Mouse (Mus musculus) stomach, embryonic 15.5 days (tissue): ENCODE measurements around the gene Prkn. TPM values are rescaled to one million over a fixed set of nuclear protein-coding genes. Genes with fewer than 3 reads are reported as not detected.

ENCODE experiments used
- ATAC-seq: fragments of 200-750 bp; cut with Nextera tagmentation; 2 replicates; pipeline ENCODE4 v1.8.0; 2017; ENCODE audit warnings: low read depth, moderate number of reproducible peaks, moderate TSS enrichment; ENCODE audit not compliant: insufficient read depth, low FRiP score
- H3K27ac ChIP-seq: fragments of 300-500 bp; sonication (generic); 2 replicates; pipeline ENCODE4 v1.5.1; 2015; ENCODE audit warnings: mild to moderate bottlenecking, inconsistent platforms
- H3K27me3 ChIP-seq: fragments of 300-500 bp; sonication (generic); replicated peaks from 2 replicates; pipeline ENCODE4 v1.6.1; 2015; ENCODE audit warnings: inconsistent platforms
- H3K36me3 ChIP-seq: fragments of 300-500 bp; sonication (generic); 2 replicates; pipeline ENCODE4 v1.6.1; 2015; ENCODE audit warnings: inconsistent platforms
- H3K4me1 ChIP-seq: fragments of 300-500 bp; sonication (generic); 2 replicates; pipeline ENCODE4 v1.6.1; 2015; ENCODE audit warnings: inconsistent platforms
- H3K4me2 ChIP-seq: fragments of 300-500 bp; sonication (generic); 2 replicates; pipeline ENCODE4 v1.6.1; 2015; ENCODE audit warnings: mild to moderate bottlenecking, inconsistent platforms
- H3K4me3 ChIP-seq: fragments of 300-500 bp; sonication (generic); replicated peaks from 2 replicates; pipeline ENCODE4 v1.5.1; 2015; ENCODE audit warnings: inconsistent platforms
- H3K9ac ChIP-seq: fragments of 300-500 bp; sonication (generic); 2 replicates; pipeline ENCODE4 v1.6.1; 2015; ENCODE audit warnings: inconsistent platforms
- H3K9me3 ChIP-seq: fragments of 300-500 bp; sonication (generic); 2 replicates; pipeline ENCODE4 v1.6.1; 2016; ENCODE audit warnings: inconsistent platforms
- WGBS: fragments of 180-500 bp; shearing (Covaris S2); methylation state at CpG from one replicate; pipeline ENCODE4 v1.1.7; 2015; 5-methylcytosine and 5-hydroxymethylcytosine counted together
- polyA plus RNA-seq: library from polyadenylated mRNA; unstranded; fragments of >200 nt; fragmentation: Nextera tagmentation; extraction: Ambion mirVana; gene quantifications from 2 replicates; pipeline ENCODE4 v1.2.1, GENCODE M21; 2015

Gene Prkn
- polyA plus RNA-seq, 1 experiment from 2014 or later, result 2.0 TPM

DNA sequence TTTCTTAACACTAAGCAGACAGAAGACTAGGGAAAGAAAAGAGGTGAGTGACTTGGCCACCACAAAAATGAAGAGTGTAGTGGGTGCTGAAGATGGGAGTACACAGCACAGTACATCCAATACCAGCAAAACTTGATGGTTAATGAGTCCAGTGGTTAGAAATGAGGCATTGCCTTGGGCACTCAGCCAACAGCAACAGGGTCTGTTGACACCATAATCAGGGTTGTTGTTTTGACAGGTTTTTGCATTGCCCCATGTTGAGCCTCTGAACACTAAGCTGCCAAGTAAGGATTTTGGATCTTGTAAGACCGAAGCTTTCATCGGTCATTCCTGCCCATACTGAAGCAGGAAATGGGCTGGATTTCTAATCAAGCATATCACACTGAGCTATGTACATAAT lies 474.0 kb downstream of the Prkn start:
- Histone ChIP-seq H3K9me3 (no peaks in the 10 kb centered on the region), H3K4me2 (no peak overlapping the region), H3K27me3 (no peaks in the 10 kb centered on the region), H3K4me3 (no peak overlapping the region), H3K9ac (no peak overlapping the region), H3K36me3 (no peaks in the 10 kb centered on the region), H3K27ac (no peak overlapping the region), H3K4me1 (no peaks in the 10 kb centered on the region)
- ATAC-seq, result no peak
- 91% methylated on average over 2 of the region's 2 CpGs for WGBS

DNA sequence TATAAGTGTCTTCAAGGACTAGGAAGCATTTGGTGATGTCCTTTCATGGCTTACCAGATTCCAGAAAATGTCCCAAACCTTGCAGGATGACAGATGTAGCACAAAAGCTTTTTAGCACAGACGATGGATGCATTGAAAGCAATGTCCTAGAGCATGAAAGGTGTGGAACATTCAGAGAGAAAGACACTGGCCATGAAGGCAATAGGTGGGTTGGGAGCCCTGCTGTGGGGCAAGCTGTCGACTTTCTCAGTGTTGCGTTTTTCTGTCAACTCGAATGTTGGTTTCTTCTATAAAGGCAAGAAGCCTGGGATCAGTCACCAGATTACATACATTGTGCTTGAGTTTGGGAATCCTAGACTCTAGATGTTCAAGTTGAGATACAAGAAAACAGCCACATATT lies 475.5 kb downstream of the Prkn start:
- H3K9ac ChIP-seq, result no peak overlapping the region
- no peak for ATAC-seq
- no peak overlapping the region for H3K4me2 ChIP-seq
- WGBS, result 89% methylated on average over 4 of the region's 4 CpGs
- no peaks in the 10 kb centered on the region for H3K36me3 ChIP-seq
- no peaks in the 10 kb centered on the region for H3K9me3 ChIP-seq
- no peak overlapping the region for H3K27ac ChIP-seq
- H3K4me3 ChIP-seq, result no peak overlapping the region
- H3K27me3 ChIP-seq, result no peaks in the 10 kb centered on the region
- H3K4me1 ChIP-seq, result no peaks in the 10 kb centered on the region

DNA sequence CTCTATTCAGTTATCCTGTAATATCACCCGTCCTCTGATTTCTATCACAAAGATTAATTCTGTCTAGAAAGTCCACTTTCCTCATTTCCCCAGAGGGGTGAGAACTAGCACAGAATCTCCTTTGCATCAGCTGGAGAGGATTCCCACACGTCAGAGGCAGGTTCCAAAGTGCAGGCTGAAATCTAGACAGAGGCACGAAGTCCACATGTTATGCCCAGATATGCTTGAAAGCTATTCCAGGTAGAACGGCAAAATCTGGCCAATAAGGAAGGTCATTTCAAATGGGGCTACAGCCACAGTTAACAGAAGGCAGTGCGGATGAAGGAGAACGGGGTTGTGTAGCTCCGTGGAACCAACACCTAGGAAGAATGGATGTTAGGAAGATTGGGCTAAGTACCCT lies 478.8 kb downstream of the Prkn start:
- Histone ChIP-seq H3K4me3 (no peak overlapping the region), H3K4me2 (no peak overlapping the region), H3K4me1 (no peaks in the 10 kb centered on the region), H3K27me3 (no peaks in the 10 kb centered on the region), H3K27ac (no peak overlapping the region), H3K9ac (no peak overlapping the region), H3K9me3 (no peaks in the 10 kb centered on the region), H3K36me3 (no peaks in the 10 kb centered on the region)
- 89% methylated on average over 7 of the region's 7 CpGs for WGBS
- ATAC-seq, result no peak

- 69% methylated on average over 7 of the region's 7 CpGs for WGBS
- H3K27ac ChIP-seq, result no peak overlapping the region
- H3K4me2 ChIP-seq, result no peak overlapping the region
- H3K36me3 ChIP-seq, result no peaks in the 10 kb centered on the region
- H3K9me3 ChIP-seq, result no peaks in the 10 kb centered on the region
- no peaks in the 10 kb centered on the region for H3K27me3 ChIP-seq
- H3K9ac ChIP-seq, result no peak overlapping the region
- no peak overlapping the region for H3K4me3 ChIP-seq
- no peaks in the 10 kb centered on the region for H3K4me1 ChIP-seq
- no peak for ATAC-seq
Measured at GRCm38 (mm10) chr17:11319666-11320360, 479.6 kb downstream of the Prkn start.

GRCm38 (mm10) chr17:11332081-11332480 lies 491.9 kb downstream of the Prkn start:
- no peaks in the 10 kb centered on the region for H3K27me3 ChIP-seq
- H3K4me1 ChIP-seq, result no peaks in the 10 kb centered on the region
- H3K4me3 ChIP-seq, result no peak overlapping the region
- H3K36me3 ChIP-seq, result no peaks in the 10 kb centered on the region
- H3K9me3 ChIP-seq, result no peaks in the 10 kb centered on the region
- no peak for ATAC-seq
- H3K4me2 ChIP-seq, result no peak overlapping the region
- WGBS, result 70% methylated on average over 8 of the region's 8 CpGs
- H3K27ac ChIP-seq, result no peak overlapping the region
- H3K9ac ChIP-seq, result no peak overlapping the region

DNA sequence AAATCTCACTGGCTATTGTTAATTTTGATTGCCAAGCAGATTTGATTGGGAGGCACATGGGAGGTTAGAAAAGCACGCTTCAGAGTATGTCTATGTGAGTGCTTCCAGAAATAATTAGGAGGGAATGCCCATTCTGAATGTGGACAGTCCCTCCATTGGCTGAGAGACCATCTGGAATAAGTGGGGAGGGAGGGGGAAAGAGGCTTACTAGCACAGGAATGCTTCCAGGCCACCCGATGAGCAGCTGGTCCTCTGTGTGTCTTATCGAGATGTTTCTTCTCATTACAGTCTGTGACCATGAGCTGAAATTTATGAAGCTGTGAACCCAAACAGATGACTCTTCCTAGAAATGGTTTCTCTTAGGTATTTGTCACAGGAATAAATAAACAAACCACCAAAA lies 493.6 kb downstream of the Prkn start:
- WGBS, result 65% methylated on average over 3 of the region's 3 CpGs

DNA sequence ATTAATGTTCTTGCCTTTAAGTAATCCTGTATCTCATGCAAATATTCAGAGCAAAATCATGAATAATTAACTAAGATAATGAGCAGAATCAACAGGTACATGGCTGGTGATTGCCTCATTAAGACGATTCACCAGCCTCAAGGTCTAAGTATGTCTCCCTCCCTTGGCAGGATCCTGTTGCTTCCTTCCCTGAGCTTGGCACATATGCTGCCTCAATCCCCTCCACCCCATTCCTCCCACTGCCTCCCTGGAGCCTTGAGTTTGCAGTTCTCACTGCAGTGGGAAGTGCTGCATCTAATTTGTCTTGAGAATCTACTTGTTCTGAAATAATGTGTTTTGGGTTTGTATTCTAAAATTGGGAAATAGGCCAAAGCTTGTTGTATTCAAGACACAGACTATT lies 496.0 kb downstream of the Prkn start:
- Histone ChIP-seq H3K4me3 (no peak overlapping the region), H3K9ac (no peak overlapping the region), H3K4me2 (no peak overlapping the region), H3K36me3 (no peaks in the 10 kb centered on the region), H3K9me3 (no peaks in the 10 kb centered on the region), H3K27ac (no peak overlapping the region), H3K4me1 (no peaks in the 10 kb centered on the region), H3K27me3 (no peaks in the 10 kb centered on the region)
- 58% methylated on average over 1 of the region's 1 CpGs for WGBS
- no peak for ATAC-seq

More for the DNA sequence above, 493.6 kb downstream of the Prkn start:
- H3K4me1 ChIP-seq, result no peaks in the 10 kb centered on the region
- no peak for ATAC-seq
- no peaks in the 10 kb centered on the region for H3K27me3 ChIP-seq
- no peaks in the 10 kb centered on the region for H3K36me3 ChIP-seq
- H3K9me3 ChIP-seq, result no peaks in the 10 kb centered on the region
- no peak overlapping the region for H3K27ac ChIP-seq
- no peak overlapping the region for H3K4me2 ChIP-seq
- H3K9ac ChIP-seq, result no peak overlapping the region
- H3K4me3 ChIP-seq, result no peak overlapping the region

GRCm38 (mm10) chr17:11340368-11340767 lies 500.2 kb downstream of the Prkn start:
- Histone ChIP-seq H3K4me1 (no peaks in the 10 kb centered on the region), H3K27me3 (no peaks in the 10 kb centered on the region), H3K36me3 (no peaks in the 10 kb centered on the region), H3K4me2 (no peak overlapping the region), H3K9me3 (no peaks in the 10 kb centered on the region), H3K4me3 (no peak overlapping the region), H3K9ac (no peak overlapping the region), H3K27ac (no peak overlapping the region)
- ATAC-seq, result no peak
- WGBS, result 65% methylated on average over 4 of the region's 4 CpGs

DNA sequence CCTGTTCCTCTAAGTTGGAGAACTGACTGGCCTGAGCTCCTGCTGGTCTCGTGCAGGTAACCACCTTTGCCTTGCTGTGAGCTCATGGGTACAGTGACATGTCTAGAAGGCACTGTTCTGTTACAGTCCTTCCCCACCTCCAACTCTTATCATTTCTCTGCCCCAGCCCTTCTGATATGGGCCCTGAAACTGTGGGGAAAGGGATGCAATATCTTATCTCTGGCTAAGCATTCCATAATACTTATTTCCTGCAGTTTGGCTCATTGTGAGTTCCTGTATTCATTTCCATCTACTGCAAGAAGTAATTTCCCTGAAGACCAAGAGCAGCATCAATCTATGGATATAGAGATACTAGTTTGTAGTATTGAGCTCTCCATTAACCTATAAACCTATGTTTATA lies 506.1 kb downstream of the Prkn start:
- WGBS, result 82% methylated on average over 1 of the region's 1 CpGs
- Histone ChIP-seq H3K4me3 (no peak overlapping the region), H3K27ac (no peak overlapping the region), H3K9me3 (no peaks in the 10 kb centered on the region), H3K4me2 (no peak overlapping the region), H3K36me3 (no peaks in the 10 kb centered on the region), H3K27me3 (no peaks in the 10 kb centered on the region), H3K4me1 (no peaks in the 10 kb centered on the region), H3K9ac (no peak overlapping the region)
- ATAC-seq, result no peak

DNA sequence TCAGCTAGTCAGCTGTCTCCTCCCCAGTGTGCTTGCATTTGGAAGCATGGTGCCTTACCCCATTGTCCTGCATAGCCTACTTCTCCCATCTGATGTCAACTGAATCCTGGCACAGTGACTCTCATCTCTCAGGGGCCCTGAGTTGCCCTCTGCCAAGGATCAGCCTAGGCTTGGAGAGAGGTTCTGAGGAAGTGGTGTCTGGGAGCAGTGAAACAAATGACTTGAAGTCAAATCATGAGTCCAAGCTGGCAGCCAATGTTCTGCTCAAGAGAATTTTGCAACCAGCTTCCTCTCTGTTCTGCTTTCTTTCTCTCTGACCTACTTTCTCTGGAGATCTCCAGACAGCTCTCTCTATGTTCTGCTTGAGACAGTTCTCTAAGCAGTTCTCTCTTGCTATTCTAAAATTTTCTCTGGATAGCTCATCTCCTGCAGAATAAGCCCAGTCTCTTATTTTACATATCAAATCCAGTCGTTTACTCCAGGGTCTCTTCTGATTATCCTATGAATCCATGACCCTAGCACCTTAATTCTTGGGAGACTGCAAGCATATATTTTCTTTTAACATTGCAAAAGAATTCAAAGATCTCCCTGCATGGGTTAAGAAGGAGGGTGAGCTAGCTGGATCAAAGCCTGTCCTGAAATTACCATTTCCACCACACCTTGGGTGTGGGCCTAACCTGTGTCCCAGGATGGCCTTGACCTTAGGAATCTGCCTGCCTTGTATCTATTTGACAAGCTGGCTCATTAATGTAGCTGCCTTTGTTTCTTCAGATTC lies 512.8 kb downstream of the Prkn start:
- H3K4me2 ChIP-seq, result no peak overlapping the region
- no peaks in the 10 kb centered on the region for H3K9me3 ChIP-seq
- 49% methylated on average over 1 of the region's 1 CpGs for WGBS
- no peak overlapping the region for H3K27ac ChIP-seq
- H3K4me3 ChIP-seq, result no peak overlapping the region
- no peaks in the 10 kb centered on the region for H3K4me1 ChIP-seq
- H3K27me3 ChIP-seq, result no peaks in the 10 kb centered on the region
- no peak overlapping the region for H3K9ac ChIP-seq
- no peaks in the 10 kb centered on the region for H3K36me3 ChIP-seq
- no peak for ATAC-seq

DNA sequence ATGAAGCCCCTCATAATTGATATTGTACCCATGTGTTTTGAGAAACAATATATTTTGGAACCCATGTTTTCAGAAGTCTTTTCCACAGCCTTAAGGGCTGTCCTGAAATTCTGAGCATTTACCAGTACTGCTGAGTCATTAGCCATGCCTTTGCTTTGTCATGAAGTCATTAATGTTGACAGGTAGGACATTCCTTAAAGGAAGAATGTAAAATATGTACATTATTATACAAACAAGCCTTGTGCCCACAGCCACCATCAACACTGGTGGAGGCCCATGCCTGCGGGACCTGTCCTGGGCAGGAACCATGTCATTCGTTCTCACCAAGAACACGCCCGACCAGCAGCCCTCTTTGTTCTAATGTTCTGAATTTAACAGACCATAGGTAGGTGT lies 513.4 kb downstream of the Prkn start:
- H3K4me3 ChIP-seq, result no peak overlapping the region
- no peak for ATAC-seq

DNA sequence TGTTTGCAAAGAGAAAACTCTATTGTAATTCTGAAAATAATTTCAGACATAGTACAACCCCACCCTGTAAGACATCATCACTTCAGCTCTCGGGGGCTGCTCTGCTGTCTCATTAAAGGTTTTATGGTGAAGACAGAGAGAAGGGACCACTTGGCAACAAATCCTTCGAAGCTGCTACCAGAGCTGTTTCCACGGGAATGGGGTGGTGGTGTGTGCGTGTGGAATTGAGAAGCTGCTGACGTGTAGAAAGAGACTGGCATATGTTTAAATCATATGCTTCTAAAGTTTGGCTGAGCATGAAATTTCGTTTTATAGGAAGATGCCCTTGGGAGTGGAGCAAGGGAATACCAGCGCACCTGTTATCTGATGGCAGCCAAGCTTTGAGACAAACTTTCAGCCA lies 514.2 kb downstream of the Prkn start:
- no peak overlapping the region for H3K9ac ChIP-seq
- H3K4me1 ChIP-seq, result no peaks in the 10 kb centered on the region
- no peak overlapping the region for H3K4me2 ChIP-seq
- no peaks in the 10 kb centered on the region for H3K27me3 ChIP-seq
- H3K27ac ChIP-seq, result no peak overlapping the region
- H3K9me3 ChIP-seq, result no peaks in the 10 kb centered on the region
- 75% methylated on average over 7 of the region's 7 CpGs for WGBS
- no peak overlapping the region for H3K4me3 ChIP-seq
- no peaks in the 10 kb centered on the region for H3K36me3 ChIP-seq
- no peak for ATAC-seq

More for the DNA sequence above, 513.4 kb downstream of the Prkn start:
- no peak overlapping the region for H3K27ac ChIP-seq
- H3K9me3 ChIP-seq, result no peaks in the 10 kb centered on the region
- WGBS, result 73% methylated on average over 4 of the region's 4 CpGs
- H3K9ac ChIP-seq, result no peak overlapping the region
- no peaks in the 10 kb centered on the region for H3K27me3 ChIP-seq
- H3K4me1 ChIP-seq, result no peaks in the 10 kb centered on the region
- H3K36me3 ChIP-seq, result no peaks in the 10 kb centered on the region
- H3K4me2 ChIP-seq, result no peak overlapping the region
